Mouse (Mus musculus) ovary, postnatal 14 days (tissue): Measurements from ENCODE around the gene Emd.
"Not testable (repeated sequence)": the region's sequence is repeated elsewhere in the genome, so short reads cannot be mapped to it uniquely, and the experiment has no call there.

ENCODE experiments used
- DNase-seq: peaks from one replicate; pipeline ENCODE4 v3.0.0; 2022; ENCODE audit warnings: low spot score

Gene Emd

GRCm38 (mm10) chrX:74254153-74254887 lies at the start of gene Emd:
Gene Emd (plus strand): TSS chrX:74254687.
- DNase-seq, result peak; percentile 74

GRCm38 (mm10) chrX:74218496-74218895 lies 36.0 kb upstream of the Emd start:
- no peak for DNase-seq

GRCm38 (mm10) chrX:74219449-74219848 lies 35.0 kb upstream of the Emd start:
- no peak for DNase-seq

DNA sequence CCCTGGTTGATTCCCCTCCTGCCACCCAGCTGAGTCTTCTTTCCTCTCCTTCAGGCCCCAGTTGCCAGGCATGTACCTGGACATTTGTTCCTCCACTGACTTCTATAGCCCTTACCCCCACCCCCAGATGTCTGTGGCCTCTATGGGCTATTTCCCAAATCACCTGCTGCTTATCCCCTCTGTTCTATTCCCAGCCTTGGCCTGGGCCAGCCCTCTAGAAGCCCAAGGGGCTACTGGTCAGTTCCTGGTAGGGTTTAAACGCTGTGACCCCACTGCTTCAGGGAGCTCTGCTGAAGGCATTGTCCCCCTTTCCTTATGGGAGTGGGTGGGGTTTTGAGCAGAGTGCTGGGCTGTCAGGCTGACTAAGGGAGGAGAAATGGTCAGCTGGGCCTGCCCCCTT lies 34.4 kb upstream of the Emd start:
- not testable (repeated sequence) for DNase-seq

- DNase-seq, result no peak
Observed at GRCm38 (mm10) chrX:74230038-74230437, 24.4 kb upstream of the Emd start.

DNA sequence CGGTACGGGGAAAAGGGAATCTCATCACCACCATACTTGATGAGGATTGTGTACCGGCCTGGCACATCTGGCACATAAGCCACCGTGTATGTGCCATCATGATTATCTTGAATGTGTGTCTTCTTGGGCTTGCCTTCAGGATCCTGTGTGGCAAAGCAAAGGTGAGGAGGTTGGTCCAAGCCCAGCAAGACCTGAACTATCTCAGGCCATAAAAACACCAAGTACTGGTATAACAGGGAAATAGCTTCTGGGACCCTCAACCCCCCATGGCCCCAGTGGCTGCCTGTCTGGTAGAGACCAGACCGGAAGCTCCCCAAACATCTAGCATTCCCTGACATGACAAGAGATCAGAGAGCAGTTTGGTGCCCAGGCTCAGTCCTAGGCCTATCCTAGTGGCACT lies 21.3 kb upstream of the Emd start:
- no peak for DNase-seq

- DNase-seq, result no peak
Observed at GRCm38 (mm10) chrX:74240332-74240731, 14.2 kb upstream of the Emd start.

DNA sequence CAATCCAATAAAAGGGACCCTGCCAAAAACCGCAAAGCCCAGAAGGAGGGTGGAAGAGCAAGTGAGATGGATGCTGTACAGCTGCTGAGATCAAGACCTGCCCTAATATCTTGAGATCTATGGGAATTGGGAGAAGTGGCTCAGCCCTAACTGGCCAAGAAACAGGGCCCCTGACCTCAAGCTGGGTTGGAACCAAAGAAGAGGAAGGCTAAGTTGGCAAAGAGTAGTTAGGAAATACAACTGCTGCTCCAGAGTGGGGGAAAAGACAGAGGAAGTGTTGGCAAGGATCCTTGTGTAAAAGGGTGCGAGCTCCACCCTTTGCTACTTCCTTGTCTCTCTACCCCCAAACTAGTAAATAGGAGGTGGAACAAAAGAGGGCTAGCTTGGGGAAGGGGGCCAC lies 11.1 kb upstream of the Emd start:
- DNase-seq, result no peak

DNA sequence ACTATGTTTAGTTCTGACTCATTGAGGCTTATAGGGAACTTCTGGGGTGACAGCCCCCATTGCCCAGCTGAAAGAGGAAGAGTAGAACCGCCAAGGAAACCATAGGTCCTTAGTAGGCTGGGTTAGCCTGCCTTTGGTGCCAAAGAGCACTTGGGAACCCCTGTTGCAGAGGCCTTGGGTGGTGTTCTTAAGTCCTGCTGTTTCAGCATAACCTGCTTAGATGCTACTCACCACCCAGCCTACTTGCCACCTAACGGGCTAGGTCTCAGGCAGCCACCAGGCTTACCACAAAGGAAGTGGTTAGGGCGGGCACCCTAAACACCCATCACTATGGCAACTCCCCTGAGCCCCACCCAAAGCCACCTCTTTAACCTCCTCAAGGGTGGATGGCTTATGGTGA lies 10.7 kb upstream of the Emd start:
- no peak for DNase-seq

GRCm38 (mm10) chrX:74244614-74245083 lies 9.8 kb upstream of the Emd start:
- no peak for DNase-seq

DNA sequence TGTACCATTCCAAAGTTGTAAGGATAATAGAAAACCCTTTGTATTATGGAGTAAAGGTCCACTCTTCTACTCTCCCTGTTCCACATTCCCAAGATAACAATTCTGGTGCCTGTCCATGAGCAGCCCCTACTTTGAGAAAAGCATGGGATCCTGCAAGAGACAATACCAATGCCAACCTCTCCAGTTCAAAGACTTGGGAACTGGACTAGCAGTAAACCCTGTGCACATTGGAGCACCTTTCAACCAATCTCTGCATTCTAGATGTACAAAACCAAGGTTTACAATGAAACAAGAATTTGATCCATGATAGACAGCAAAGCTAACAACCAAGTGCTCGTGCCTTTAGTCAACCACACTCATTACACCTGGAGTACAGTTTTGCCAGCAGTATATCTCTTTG lies 9.4 kb upstream of the Emd start:
- no peak for DNase-seq

- DNase-seq, result peak; percentile 62
Observed at GRCm38 (mm10) chrX:74245687-74246086, 8.8 kb upstream of the Emd start.

DNA sequence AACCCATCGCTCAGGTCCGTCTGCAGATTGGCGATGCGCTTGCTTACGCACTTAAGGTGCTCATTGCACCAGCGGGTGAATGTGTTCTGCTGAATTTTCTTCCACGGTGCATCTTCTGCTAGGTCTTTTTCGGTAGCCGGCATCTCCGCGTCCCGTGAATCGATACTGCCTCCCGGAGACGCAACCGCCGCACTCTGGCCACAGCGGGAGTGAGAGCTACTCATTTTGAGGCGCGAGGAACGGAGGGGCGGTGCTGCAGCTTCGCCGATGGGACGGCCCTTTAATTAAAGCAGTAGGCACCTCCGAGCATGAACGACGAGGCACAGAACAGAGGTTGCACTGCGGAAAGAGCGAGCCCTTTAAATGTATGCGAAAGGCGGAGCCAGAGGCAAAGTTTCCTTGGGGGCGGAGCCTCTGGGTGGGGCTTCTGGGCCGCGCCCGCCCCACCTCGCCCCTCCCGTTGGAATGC lies 8.2 kb upstream of the Emd start:
- peak; percentile 63 for DNase-seq

DNA sequence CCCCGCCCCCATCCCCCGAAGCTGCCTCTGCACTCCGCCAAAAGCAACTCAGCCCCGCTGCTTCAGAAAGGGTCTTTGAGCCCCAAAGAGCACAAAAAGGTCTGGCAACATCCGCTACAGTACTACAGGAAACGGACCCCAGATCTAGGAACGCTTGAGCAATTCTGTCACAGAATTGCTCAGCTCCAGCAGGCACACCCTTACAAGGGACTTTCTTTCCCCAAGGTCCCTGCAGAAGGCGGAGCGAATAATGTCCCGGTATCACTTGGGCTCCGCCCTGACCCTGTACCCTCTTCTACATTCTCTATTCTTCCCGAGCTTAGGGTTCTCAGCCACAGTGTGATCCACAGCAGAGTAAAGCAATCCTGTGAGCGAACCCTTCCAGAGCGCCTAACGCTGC lies 7.8 kb upstream of the Emd start:
- DNase-seq, result no peak

DNA sequence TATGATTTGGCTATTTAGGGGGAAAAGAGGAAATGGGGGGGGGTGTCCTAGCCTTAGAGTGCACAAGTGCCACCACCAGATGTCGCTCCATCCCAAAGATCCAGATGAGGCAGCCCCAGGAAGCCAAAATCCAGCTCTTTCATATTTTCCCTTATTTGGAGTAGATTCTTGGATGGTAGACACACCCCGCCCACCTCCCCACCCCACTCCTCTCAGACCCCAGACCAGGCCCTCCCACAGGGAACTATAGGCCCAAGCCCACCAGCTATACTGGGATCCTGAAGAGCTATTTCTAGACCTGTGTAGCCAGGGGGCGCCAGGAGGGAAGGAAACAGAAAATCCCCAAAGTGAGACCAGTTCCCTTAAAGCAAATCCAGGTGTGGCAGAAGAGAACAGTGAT lies 5.8 kb upstream of the Emd start:
- DNase-seq, result peak; percentile 38

GRCm38 (mm10) chrX:74249615-74250014 lies 4.9 kb upstream of the Emd start, which contains the start of gene Flna:
Gene Flna (minus strand): TSS chrX:74249820.
- peak; percentile 46 for DNase-seq

- no peak for DNase-seq
Observed at GRCm38 (mm10) chrX:74254888-74255565, 540 bp downstream of the Emd start.

DNA sequence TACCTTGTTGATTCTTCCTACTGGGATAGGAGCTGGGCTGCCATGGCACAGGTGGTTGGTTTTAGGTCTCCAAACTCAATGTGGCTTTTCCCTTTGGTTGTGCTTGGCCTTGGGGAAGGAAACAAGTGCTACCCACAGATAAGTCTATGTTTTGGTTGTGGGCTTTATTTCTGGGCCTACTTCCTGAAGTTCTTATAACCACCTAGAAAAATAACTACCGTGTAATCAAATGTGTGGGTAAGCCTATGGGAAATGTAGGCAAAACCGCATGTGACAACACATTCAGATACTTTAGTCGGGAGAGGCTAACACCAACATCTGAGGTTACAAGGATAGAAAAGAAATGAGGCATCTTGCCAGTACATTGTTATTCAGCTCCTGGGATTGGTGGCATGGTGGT lies 3.3 kb downstream of the Emd start:
- no peak for DNase-seq

DNA sequence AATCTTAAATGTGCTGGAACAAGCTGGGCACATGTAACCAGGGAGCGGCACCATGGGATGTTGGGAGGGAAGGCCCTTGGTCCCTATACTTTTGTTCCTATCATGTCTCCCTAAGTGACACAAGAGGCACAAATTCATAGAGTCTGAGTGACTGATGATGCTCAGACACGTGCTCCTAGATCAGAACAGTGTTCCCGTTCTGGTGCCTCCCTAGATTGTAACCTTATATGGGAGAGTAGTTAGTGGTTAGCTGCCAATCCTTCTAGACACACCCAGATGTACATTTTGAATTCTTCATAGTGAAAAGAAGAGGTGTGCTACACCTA lies 15.2 kb downstream of the Emd start:
- no peak for DNase-seq

- DNase-seq, result peak; percentile 73
Observed at GRCm38 (mm10) chrX:74270062-74270901, 15.8 kb downstream of the Emd start, which contains the start of gene Rpl10. Gene Rpl10 (plus strand): TSS chrX:74270812.

DNA sequence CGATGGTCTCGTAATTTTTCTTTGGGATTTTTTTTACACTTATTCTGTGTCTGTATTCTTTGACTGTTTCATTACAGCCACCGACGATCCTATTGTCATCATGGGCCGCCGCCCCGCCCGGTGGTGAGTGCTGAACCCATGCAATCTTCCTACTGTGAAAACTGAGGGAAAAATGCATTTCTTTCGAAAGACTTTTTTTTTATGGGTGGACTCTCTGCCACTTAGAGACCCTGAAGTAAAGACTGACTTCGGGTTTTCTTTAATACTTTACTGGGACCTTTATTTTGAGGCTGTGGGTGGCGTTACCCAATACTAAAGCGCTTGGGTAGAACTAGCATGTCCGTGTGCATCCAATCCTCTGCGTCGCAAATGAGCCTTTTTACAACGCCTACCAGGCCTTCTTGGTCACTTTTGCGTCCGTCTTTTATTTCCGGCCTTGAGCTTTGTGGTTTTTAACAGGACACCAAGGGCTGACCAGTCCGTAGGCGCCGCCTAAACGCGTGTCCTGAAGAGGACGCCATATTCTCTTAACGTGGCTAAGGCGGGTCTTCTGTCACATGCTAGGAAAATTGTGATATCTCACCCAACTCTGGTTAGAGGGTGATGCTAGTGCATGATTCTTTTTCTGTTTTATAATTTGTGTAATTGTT lies 16.5 kb downstream of the Emd start:
- no peak for DNase-seq
